Mouse (Mus musculus) lung, postnatal 0 days (tissue): ENCODE data around the gene Jpt1.

ENCODE experiments used
- CTCF ChIP-seq: IDR thresholded peaks from 2 replicates; pipeline ENCODE4 v1.5.1; 2016; ENCODE audit warnings: antibody characterized with exemption, mild to moderate bottlenecking
- EP300 ChIP-seq: IDR thresholded peaks from 2 replicates; pipeline ENCODE4 v1.6.1; 2016; ENCODE audit warnings: antibody characterized with exemption, mild to moderate bottlenecking, control low read depth

DNA sequence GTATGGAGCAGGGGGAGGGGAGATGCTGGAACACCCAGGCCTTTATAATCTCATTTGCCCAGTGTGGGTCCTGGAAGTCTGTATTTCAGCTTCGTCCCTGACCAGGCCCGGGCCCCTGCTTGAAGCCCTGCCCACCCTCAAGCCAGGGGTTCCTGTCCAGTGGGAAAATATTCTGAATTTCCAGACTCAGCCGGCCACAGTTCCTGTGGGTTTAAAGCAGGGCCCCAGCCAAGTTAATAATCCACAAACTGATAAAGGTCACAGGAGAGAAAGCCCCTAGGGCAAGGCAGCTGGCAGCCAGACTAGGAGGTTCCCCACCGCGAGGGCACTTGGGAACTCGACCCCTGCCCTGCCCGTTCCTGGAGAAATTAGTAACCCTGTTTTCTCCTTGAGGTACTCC lies 65.2 kb downstream of the Jpt1 start:
- TF ChIP-seq EP300 = no peak
- no peak for TF ChIP-seq CTCF
